Mouse (Mus musculus) spleen, adult 18-20 months (tissue): ENCODE data around the gene Sorbs1.

Source experiments
- DNase-seq, 2 experiments: peaks; one replicate each; pipeline ENCODE4 v3.0.0; 2022; ENCODE audit warnings: mixed read lengths in 2 of 2

Gene Sorbs1

GRCm38 (mm10) chr19:40297078-40297797 lies 216.3 kb downstream of the Sorbs1 start:
- DNase-seq = no peak

- no peak for DNase-seq
Measured at GRCm38 (mm10) chr19:40294231-40294630, 219.3 kb downstream of the Sorbs1 start.

GRCm38 (mm10) chr19:40293791-40294190 lies 219.8 kb downstream of the Sorbs1 start:
- no peak for DNase-seq

- DNase-seq = no peak
Measured at GRCm38 (mm10) chr19:40290099-40290724, 223.4 kb downstream of the Sorbs1 start.

- no peak for DNase-seq
Measured at GRCm38 (mm10) chr19:40288415-40288814, 225.2 kb downstream of the Sorbs1 start.

- DNase-seq = no peak
Measured at GRCm38 (mm10) chr19:40284704-40285103, 228.9 kb downstream of the Sorbs1 start.

- no peak for DNase-seq
Measured at GRCm38 (mm10) chr19:40283415-40283814, 230.2 kb downstream of the Sorbs1 start.

GRCm38 (mm10) chr19:40278372-40279023 lies 235.1 kb downstream of the Sorbs1 start:
- DNase-seq = no peak

- no peak for DNase-seq
Measured at GRCm38 (mm10) chr19:40277494-40277893, 236.1 kb downstream of the Sorbs1 start.

GRCm38 (mm10) chr19:40275401-40276188 lies 238.0 kb downstream of the Sorbs1 start:
- DNase-seq = no peak

- DNase-seq = no peak
Measured at GRCm38 (mm10) chr19:40272674-40273073, 240.9 kb downstream of the Sorbs1 start.

GRCm38 (mm10) chr19:40271308-40271892 lies 242.2 kb downstream of the Sorbs1 start, which contains the start of gene Pdlim1:
TSS of gene Pdlim1 (minus strand) at chr19:40271842.
- DNase-seq = peak; percentile 43 to 62

GRCm38 (mm10) chr19:40270351-40271307 lies 242.9 kb downstream of the Sorbs1 start:
- peak; percentile 16 to 39 for DNase-seq

GRCm38 (mm10) chr19:40269526-40269925 lies 244.1 kb downstream of the Sorbs1 start:
- DNase-seq = no peak

GRCm38 (mm10) chr19:40268493-40268892 lies 245.1 kb downstream of the Sorbs1 start:
- DNase-seq = no peak

- DNase-seq = peak in 1 of 2 experiments; percentile 10
Measured at GRCm38 (mm10) chr19:40267380-40267779, 246.2 kb downstream of the Sorbs1 start.

- DNase-seq = no peak
Measured at GRCm38 (mm10) chr19:40259485-40259884, 254.1 kb downstream of the Sorbs1 start.

- peak; percentile 20 for DNase-seq
Measured at GRCm38 (mm10) chr19:40257396-40257795, 256.2 kb downstream of the Sorbs1 start.

GRCm38 (mm10) chr19:40256376-40257050 lies 257.1 kb downstream of the Sorbs1 start:
- DNase-seq = no peak

GRCm38 (mm10) chr19:40255561-40255960 lies 258.0 kb downstream of the Sorbs1 start:
- DNase-seq = no peak

GRCm38 (mm10) chr19:40254741-40255140 lies 258.8 kb downstream of the Sorbs1 start:
- DNase-seq = no peak
